Mouse (Mus musculus): ENCODE results near the gene Gfpt2. TPM values are rescaled to one million over a fixed set of nuclear protein-coding genes. Genes with fewer than 3 reads are reported as not detected.
A peak's percentile ranks its signal among the peaks of the same experiment; 100 is the strongest.

Gfpt2 gene
- polyA plus RNA-seq, 1 experiment: 2.3 TPM

DNA sequence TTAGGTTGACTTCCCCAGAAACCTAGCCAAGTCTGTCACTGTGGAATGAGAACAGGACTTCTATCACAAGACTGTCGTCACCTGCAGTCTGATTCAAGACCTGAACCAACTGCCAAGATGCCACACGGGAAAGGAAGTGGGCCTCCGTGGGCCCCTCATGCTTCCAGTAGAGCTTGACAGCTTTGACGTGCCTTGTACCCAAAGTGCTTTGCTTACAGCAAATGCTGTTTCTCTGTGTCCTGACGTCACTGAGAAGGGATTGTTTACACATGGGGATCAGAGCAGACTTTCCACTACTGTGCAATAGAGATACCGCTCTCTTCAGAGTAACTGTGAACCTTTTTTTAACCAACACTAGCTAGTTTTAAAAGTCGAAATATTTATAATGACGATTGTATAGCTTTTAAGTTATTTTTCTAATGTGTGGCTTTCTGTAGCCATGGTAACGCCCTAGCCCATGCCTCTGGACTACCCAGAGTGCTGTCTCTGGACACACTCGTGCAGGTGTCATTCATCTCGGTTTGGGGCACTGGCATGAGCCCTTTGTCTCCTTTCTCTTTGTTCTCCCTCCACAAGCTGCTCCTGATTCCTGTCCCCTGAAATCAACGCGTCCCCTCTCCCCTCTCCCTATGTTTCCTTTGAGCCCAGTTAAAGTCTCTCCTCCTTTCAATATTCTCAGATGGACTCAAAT is 43.9 kb downstream of the Gfpt2 start:
- no peaks in the 10 kb centered on the region for H3K4me1 ChIP-seq (ENCODE audit: control insufficient read depth, insufficient read depth, low read length)
- no peaks in the 10 kb centered on the region for H3K36me3 ChIP-seq (ENCODE audit: control insufficient read depth, insufficient read depth, low read length)
- no peak for TF ChIP-seq POLR2A (IDR thresholded peaks at IDR 0.05; ENCODE audit: control insufficient read depth, low read depth, low read length)
- TF ChIP-seq CTCF (IDR thresholded peaks at IDR 0.05; ENCODE audit: control insufficient read depth, insufficient read depth, insufficient replicate concordance, low read depth, low read length): no peak
- H3K27me3 ChIP-seq (ENCODE audit: control insufficient read depth, insufficient read depth, low read length): no peaks in the 10 kb centered on the region
- H3K4me3 ChIP-seq (ENCODE audit: control insufficient read depth, low read depth, low read length): no peak overlapping the region
- no peak overlapping the region for H3K27ac ChIP-seq (ENCODE audit: control insufficient read depth, insufficient read depth, low read depth, low read length)

GRCm38 (mm10) chr11:49840666-49841065 is 46.7 kb downstream of the Gfpt2 start:
- Histone ChIP-seq H3K4me3 (ENCODE audit: control insufficient read depth, low read depth, low read length) (no peak overlapping the region), H3K27ac (ENCODE audit: control insufficient read depth, insufficient read depth, low read depth, low read length) (no peak overlapping the region), H3K4me1 (ENCODE audit: control insufficient read depth, insufficient read depth, low read length) (peaks cover 6% of the 10 kb centered on the region), H3K36me3 (ENCODE audit: control insufficient read depth, insufficient read depth, low read length) (no peaks in the 10 kb centered on the region), H3K27me3 (ENCODE audit: control insufficient read depth, insufficient read depth, low read length) (no peaks in the 10 kb centered on the region)
- TF ChIP-seq POLR2A (IDR thresholded peaks at IDR 0.05; ENCODE audit: control insufficient read depth, low read depth, low read length) (no peak), CTCF (IDR thresholded peaks at IDR 0.05; ENCODE audit: control insufficient read depth, insufficient read depth, insufficient replicate concordance, low read depth, low read length) (no peak)

DNA sequence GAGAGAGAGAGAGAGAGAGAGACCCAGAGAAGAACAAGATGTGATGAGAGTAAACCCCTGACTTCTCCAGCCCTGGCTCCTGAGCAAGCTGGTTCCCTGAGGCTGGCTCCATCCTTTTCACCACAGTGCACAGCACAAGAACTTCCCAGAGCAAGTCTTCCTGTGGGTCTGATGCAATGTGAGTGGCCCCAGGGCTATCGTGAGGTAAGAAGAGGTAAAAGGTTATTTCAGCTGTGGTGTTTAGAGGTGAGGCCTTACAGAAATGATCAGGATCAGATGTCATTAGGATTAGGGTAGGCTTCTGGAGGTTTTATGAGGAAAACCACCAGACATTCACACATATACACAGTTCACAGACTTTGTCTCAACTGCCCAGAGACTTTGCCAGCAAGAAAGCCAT is 47.9 kb downstream of the Gfpt2 start:
- Histone ChIP-seq H3K27me3 (ENCODE audit: control insufficient read depth, insufficient read depth, low read length) (no peaks in the 10 kb centered on the region), H3K4me1 (ENCODE audit: control insufficient read depth, insufficient read depth, low read length) (peaks cover 13% of the 10 kb centered on the region), H3K27ac (ENCODE audit: control insufficient read depth, insufficient read depth, low read depth, low read length) (no peak overlapping the region), H3K36me3 (ENCODE audit: control insufficient read depth, insufficient read depth, low read length) (no peaks in the 10 kb centered on the region), H3K4me3 (ENCODE audit: control insufficient read depth, low read depth, low read length) (no peak overlapping the region)
- TF ChIP-seq CTCF (IDR thresholded peaks at IDR 0.05; ENCODE audit: control insufficient read depth, insufficient read depth, insufficient replicate concordance, low read depth, low read length): no peak
- TF ChIP-seq POLR2A (IDR thresholded peaks at IDR 0.05; ENCODE audit: control insufficient read depth, low read depth, low read length): no peak

DNA sequence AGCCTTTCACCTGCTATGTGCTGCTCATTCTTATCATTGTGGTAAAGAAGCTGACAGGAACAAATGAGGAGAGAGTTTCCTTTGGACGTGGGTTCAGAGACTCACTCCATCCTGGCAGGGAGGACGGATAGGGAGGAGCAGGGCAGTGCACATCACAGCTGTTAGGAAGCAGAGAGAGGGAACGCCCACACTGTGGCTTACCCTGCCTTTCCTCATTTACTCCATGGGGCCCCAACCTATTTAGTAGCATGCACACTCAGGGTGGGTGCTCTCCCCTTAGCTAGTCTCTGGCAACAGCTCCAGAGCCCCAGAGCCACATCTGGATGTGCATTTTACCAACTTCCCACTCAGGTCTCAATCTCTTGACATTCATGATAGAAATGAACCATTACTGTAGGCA is 48.7 kb downstream of the Gfpt2 start:
- H3K27me3 ChIP-seq (ENCODE audit: control insufficient read depth, insufficient read depth, low read length): no peaks in the 10 kb centered on the region
- no peak overlapping the region for H3K4me3 ChIP-seq (ENCODE audit: control insufficient read depth, low read depth, low read length)
- no peak for TF ChIP-seq POLR2A (IDR thresholded peaks at IDR 0.05; ENCODE audit: control insufficient read depth, low read depth, low read length)
- TF ChIP-seq CTCF (IDR thresholded peaks at IDR 0.05; ENCODE audit: control insufficient read depth, insufficient read depth, insufficient replicate concordance, low read depth, low read length): no peak
- H3K36me3 ChIP-seq (ENCODE audit: control insufficient read depth, insufficient read depth, low read length): no peaks in the 10 kb centered on the region
- no peak overlapping the region for H3K27ac ChIP-seq (ENCODE audit: control insufficient read depth, insufficient read depth, low read depth, low read length)
- peaks cover 17% of the 10 kb centered on the region for H3K4me1 ChIP-seq (ENCODE audit: control insufficient read depth, insufficient read depth, low read length)

GRCm38 (mm10) chr11:49844311-49844710 is 50.3 kb downstream of the Gfpt2 start:
- Histone ChIP-seq H3K27me3 (ENCODE audit: control insufficient read depth, insufficient read depth, low read length) (no peaks in the 10 kb centered on the region), H3K4me1 (ENCODE audit: control insufficient read depth, insufficient read depth, low read length) (peaks cover 23% of the 10 kb centered on the region), H3K36me3 (ENCODE audit: control insufficient read depth, insufficient read depth, low read length) (no peaks in the 10 kb centered on the region), H3K27ac (ENCODE audit: control insufficient read depth, insufficient read depth, low read depth, low read length) (no peak overlapping the region), H3K4me3 (ENCODE audit: control insufficient read depth, low read depth, low read length) (no peak overlapping the region)
- no peak for TF ChIP-seq CTCF (IDR thresholded peaks at IDR 0.05; ENCODE audit: control insufficient read depth, insufficient read depth, insufficient replicate concordance, low read depth, low read length)
- no peak for TF ChIP-seq POLR2A (IDR thresholded peaks at IDR 0.05; ENCODE audit: control insufficient read depth, low read depth, low read length)

DNA sequence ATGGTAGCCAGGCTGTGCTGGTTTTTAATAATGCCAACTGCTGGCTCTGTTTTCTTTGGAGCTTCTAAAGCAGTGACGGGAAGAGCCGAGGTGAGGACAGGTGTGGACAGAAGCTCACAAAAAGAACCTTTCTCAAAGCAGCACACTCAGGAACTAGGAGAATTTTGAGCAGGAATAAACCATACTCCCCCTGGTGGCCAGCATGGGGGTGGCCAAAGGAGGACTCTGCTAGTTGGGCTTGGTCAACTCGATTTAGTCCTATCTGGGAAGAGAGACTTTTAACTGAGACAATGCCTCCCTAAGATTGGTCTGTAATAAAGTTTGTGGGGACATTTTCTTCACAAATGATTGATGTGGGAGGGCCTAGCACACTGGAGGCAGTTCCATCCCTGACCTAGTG is 51.0 kb downstream of the Gfpt2 start:
- TF ChIP-seq POLR2A (IDR thresholded peaks at IDR 0.05; ENCODE audit: control insufficient read depth, low read depth, low read length): no peak
- TF ChIP-seq CTCF (IDR thresholded peaks at IDR 0.05; ENCODE audit: control insufficient read depth, insufficient read depth, insufficient replicate concordance, low read depth, low read length): peak; percentile 38; the same call in 1 of the 2 replicates
- H3K4me3 ChIP-seq (ENCODE audit: control insufficient read depth, low read depth, low read length): no peak overlapping the region
- H3K4me1 ChIP-seq (ENCODE audit: control insufficient read depth, insufficient read depth, low read length): peaks cover 23% of the 10 kb centered on the region
- no peaks in the 10 kb centered on the region for H3K27me3 ChIP-seq (ENCODE audit: control insufficient read depth, insufficient read depth, low read length)
- no peak overlapping the region for H3K27ac ChIP-seq (ENCODE audit: control insufficient read depth, insufficient read depth, low read depth, low read length)
- H3K36me3 ChIP-seq (ENCODE audit: control insufficient read depth, insufficient read depth, low read length): no peaks in the 10 kb centered on the region

GRCm38 (mm10) chr11:49845958-49846357 is 52.0 kb downstream of the Gfpt2 start:
- H3K27ac ChIP-seq (ENCODE audit: control insufficient read depth, insufficient read depth, low read depth, low read length): no peak overlapping the region; the same call in 1 of the 2 replicates
- no peaks in the 10 kb centered on the region for H3K27me3 ChIP-seq (ENCODE audit: control insufficient read depth, insufficient read depth, low read length)
- TF ChIP-seq POLR2A (IDR thresholded peaks at IDR 0.05; ENCODE audit: control insufficient read depth, low read depth, low read length): no peak
- no peak for TF ChIP-seq CTCF (IDR thresholded peaks at IDR 0.05; ENCODE audit: control insufficient read depth, insufficient read depth, insufficient replicate concordance, low read depth, low read length)
- peaks cover 23% of the 10 kb centered on the region for H3K4me1 ChIP-seq (ENCODE audit: control insufficient read depth, insufficient read depth, low read length)
- peak overlapping the region; percentile 89 for H3K4me3 ChIP-seq (ENCODE audit: control insufficient read depth, low read depth, low read length)
- H3K36me3 ChIP-seq (ENCODE audit: control insufficient read depth, insufficient read depth, low read length): no peaks in the 10 kb centered on the region
